Mouse (Mus musculus) liver, postnatal 0 days (tissue): ENCODE data around the gene 1700061G19Rik. TPM values are rescaled to one million over a fixed set of nuclear protein-coding genes. Genes with fewer than 3 reads are reported as not detected.

Experiments used
- ATAC-seq: fragments of 200-750 bp; cut with Nextera tagmentation; 2 replicates; pipeline ENCODE4 v1.8.0; 2017; ENCODE audit warnings: mild to moderate bottlenecking, moderate library complexity
- DNase-seq: peaks from one replicate; pipeline ENCODE4 v3.0.0-alpha.2; 2016
- H3K27ac ChIP-seq: fragments of 300-500 bp; sonication (generic); 2 replicates; pipeline ENCODE4 v1.5.1; 2014; ENCODE audit warnings: antibody characterized with exemption, moderate library complexity, mild to moderate bottlenecking, low read depth
- H3K27me3 ChIP-seq: fragments of 300-500 bp; sonication (generic); 2 replicates; pipeline ENCODE4 v1.6.1; 2014; ENCODE audit warnings: low read length, control low read depth, mixed read lengths; ENCODE audit not compliant: insufficient read depth
- H3K36me3 ChIP-seq: fragments of 300-500 bp; sonication (generic); replicated peaks from 2 replicates; pipeline ENCODE4 v1.6.1; 2014; ENCODE audit warnings: mild to moderate bottlenecking, control low read depth, low read length, moderate library complexity, mixed read lengths; ENCODE audit not compliant: insufficient read depth
- H3K4me1 ChIP-seq: fragments of 300-500 bp; sonication (generic); 2 replicates; pipeline ENCODE4 v1.6.1; 2014; ENCODE audit warnings: antibody characterized with exemption, mild to moderate bottlenecking, control low read depth; ENCODE audit not compliant: insufficient read depth
- H3K4me2 ChIP-seq: fragments of 300-500 bp; sonication (generic); 2 replicates; pipeline ENCODE4 v1.6.1; 2014; ENCODE audit warnings: low read depth, mild to moderate bottlenecking, low read length, moderate library complexity, mixed read lengths
- H3K4me3 ChIP-seq: fragments of 300-500 bp; sonication (generic); 2 replicates; pipeline ENCODE4 v1.5.1; 2014; ENCODE audit warnings: low read depth, low read length
- H3K9ac ChIP-seq: fragments of 300-500 bp; sonication (generic); replicated peaks from 2 replicates; pipeline ENCODE4 v1.6.1; 2014; ENCODE audit warnings: mild to moderate bottlenecking, moderate library complexity
- H3K9me3 ChIP-seq: fragments of 300-500 bp; sonication (generic); 2 replicates; pipeline ENCODE4 v1.6.1; 2016; ENCODE audit warnings: mild to moderate bottlenecking, control low read depth, low read length, mixed read lengths
- CTCF ChIP-seq: sonication (generic); IDR thresholded peaks from 2 replicates; pipeline ENCODE4 v1.5.1; 2016; ENCODE audit warnings: antibody characterized with exemption, low read depth
- EP300 ChIP-seq: IDR thresholded peaks from 2 replicates; pipeline ENCODE4 v1.6.1; 2016; ENCODE audit warnings: antibody characterized with exemption, low read depth, mild to moderate bottlenecking
- whole genome bisulfite sequencing: fragments of 180-500 bp; shearing (Covaris S2); extraction: QIAGEN DNeasy Blood & Tissue Kit; methylation state at CpG from one replicate; pipeline ENCODE4 v1.1.7; 2014; ENCODE audit not compliant: insufficient replicate concordance; 5-methylcytosine and 5-hydroxymethylcytosine counted together
- polyA plus RNA-seq: library from polyadenylated mRNA; unstranded; fragments of >200 nt; fragmentation: Nextera tagmentation; extraction: Ambion mirVana; gene quantifications from 2 replicates; pipeline ENCODE4 v1.2.1, GENCODE M21; 2015

Gene 1700061G19Rik
- polyA plus RNA-seq = 0.04 TPM in 1 of 2 replicates, not detected in the other

DNA sequence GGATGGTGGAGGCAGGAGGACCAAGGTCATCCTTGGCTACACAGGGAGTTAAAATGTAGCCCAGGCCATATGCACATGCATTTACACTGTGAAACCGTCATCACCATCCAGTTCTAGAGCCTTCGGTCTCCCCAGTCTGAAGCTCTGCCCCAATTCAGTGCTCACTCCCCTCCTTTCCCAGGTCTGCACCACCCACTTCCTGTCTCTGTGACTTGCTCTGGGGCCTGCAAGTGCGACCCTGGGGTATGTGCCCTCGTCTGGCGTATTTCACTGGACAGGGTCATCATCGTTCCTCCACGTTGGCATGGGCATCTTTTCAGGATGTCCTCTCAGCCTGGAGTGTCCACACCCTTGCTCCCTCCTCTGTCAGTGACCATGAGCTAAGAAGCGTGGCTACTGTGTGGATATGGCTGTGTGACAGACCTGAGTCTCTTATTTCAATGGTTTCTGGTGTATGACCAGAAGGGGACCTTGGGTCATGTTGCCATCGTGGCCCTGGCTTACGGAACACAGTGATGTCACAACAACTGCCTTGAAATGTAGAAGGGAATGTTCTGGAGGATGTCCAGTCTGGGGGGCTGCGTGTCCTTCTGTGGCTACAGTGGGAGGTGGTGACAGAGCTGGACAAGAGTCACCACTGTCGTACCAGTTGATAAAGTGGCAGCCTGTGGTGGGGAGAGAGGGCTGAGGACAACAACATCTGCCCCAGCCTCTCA lies at the start of gene 1700061G19Rik:
1700061G19Rik (plus strand) TSS at position 542 of the 716 bp plus-strand sequence.
- Histone ChIP-seq H3K4me3 (no peak within 1 kb of the TSS), H3K9me3 (no peaks in the 10 kb centered on the region), H3K27me3 (no peaks in the 10 kb centered on the region), H3K9ac (no peak within 1 kb of the TSS), H3K27ac (no peak within 1 kb of the TSS), H3K36me3 (no peaks in the 10 kb centered on the region), H3K4me1 (no peaks in the 10 kb centered on the region), H3K4me2 (no peak within 1 kb of the TSS)
- DNase-seq (no peak), ATAC-seq (no peak)
- TF ChIP-seq EP300 (no peak), CTCF (no peak)
- 63% methylated on average over 12 of the region's 12 CpGs for WGBS

DNA sequence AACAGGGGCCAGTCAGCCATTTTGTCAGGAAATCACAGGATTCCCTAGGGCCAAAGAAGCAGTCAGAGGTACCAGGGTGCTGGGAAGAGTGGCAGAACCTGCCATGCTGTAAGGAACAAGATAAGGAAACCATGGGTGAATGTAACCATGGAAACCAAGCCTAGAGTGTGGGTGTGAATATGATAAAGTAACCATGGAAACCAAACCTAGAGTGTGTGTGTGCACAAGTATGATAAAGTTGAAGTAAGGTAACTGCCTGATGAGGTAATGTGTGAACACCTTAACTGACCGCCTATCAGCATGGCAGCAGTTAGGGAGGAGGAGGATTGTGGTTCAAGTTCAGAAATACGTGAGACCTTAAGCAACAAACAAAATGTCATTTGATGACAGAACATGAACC lies 48.6 kb upstream of the 1700061G19Rik start:
- Histone ChIP-seq H3K9me3 (no peaks in the 10 kb centered on the region), H3K27ac (no peak overlapping the region; the same call in 1 of the 2 replicates), H3K36me3 (no peaks in the 10 kb centered on the region), H3K9ac (no peak overlapping the region), H3K27me3 (peaks cover 6% of the 10 kb centered on the region; the same call in 1 of the 2 replicates), H3K4me2 (peak overlapping the region; percentile 87), H3K4me3 (no peak overlapping the region), H3K4me1 (peaks cover 33% of the 10 kb centered on the region)
- TF ChIP-seq CTCF = no peak
- TF ChIP-seq EP300 = peak; percentile 97
- peak; percentile 26 for ATAC-seq
- DNase-seq = no peak
- WGBS = 55% methylated on average over 2 of the region's 2 CpGs

DNA sequence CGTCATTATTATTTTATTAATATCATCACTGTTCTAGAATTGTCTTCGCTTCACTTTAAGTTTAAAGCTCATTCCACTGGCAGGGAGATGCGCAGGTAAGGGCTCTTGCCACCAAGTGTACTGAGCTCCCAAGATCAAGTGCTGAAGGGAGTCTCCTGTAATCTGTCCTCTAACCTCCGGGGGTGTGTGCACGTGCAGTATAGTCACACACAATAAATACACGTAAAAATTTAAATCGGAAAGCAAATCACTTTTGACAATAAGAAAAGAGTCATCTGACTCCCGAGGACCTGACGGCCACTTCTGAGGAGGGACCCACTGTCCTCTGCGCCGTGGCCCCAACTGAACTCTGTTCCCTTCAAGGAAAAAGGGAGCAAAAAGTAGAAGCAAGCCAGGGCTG lies 46.1 kb upstream of the 1700061G19Rik start:
- Histone ChIP-seq H3K4me2 (peak overlapping the region; percentile 87), H3K4me3 (peak overlapping the region; percentile 73), H3K9ac (peak overlapping the region; percentile 73), H3K27me3 (peaks cover 6% of the 10 kb centered on the region; the same call in 1 of the 2 replicates), H3K27ac (peak overlapping the region; percentile 35; the same call in 1 of the 2 replicates), H3K36me3 (no peaks in the 10 kb centered on the region), H3K9me3 (no peaks in the 10 kb centered on the region), H3K4me1 (peaks cover 33% of the 10 kb centered on the region)
- DNase-seq (no peak), ATAC-seq (no peak)
- no peak for TF ChIP-seq EP300
- TF ChIP-seq CTCF = no peak
- 37% methylated on average over 11 of the region's 11 CpGs for WGBS

DNA sequence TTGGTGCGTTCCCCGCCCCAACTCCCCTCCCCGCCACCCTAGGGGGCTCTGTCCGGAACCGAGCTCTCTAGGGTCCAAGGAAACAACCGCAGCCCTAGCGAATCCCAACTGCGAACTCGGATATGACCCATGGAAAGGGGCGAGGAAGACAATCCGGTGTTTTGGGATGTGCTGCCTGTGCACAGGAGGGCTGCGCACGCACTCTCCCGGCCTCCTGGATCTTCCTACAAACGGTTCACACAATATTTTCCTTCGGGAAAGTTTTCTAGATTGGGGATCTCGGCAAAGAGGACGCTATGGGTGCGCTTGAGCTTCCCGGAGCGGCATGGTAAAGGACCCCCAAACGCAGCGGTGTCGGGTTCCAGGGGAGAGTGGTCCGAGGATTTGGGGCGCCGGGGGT lies 45.5 kb upstream of the 1700061G19Rik start:
- Histone ChIP-seq H3K4me3 (peak overlapping the region; percentile 73), H3K27ac (peak overlapping the region; percentile 51; the same call in 1 of the 2 replicates), H3K4me2 (peak overlapping the region; percentile 87), H3K9ac (peak overlapping the region; percentile 73), H3K36me3 (no peaks in the 10 kb centered on the region), H3K4me1 (peaks cover 30% of the 10 kb centered on the region), H3K9me3 (no peaks in the 10 kb centered on the region), H3K27me3 (peaks cover 6% of the 10 kb centered on the region; the same call in 1 of the 2 replicates)
- peak; percentile 45 for DNase-seq
- no peak for ATAC-seq
- WGBS = 2% methylated on average over 27 of the region's 27 CpGs
- TF ChIP-seq EP300 (no peak), CTCF (no peak)

DNA sequence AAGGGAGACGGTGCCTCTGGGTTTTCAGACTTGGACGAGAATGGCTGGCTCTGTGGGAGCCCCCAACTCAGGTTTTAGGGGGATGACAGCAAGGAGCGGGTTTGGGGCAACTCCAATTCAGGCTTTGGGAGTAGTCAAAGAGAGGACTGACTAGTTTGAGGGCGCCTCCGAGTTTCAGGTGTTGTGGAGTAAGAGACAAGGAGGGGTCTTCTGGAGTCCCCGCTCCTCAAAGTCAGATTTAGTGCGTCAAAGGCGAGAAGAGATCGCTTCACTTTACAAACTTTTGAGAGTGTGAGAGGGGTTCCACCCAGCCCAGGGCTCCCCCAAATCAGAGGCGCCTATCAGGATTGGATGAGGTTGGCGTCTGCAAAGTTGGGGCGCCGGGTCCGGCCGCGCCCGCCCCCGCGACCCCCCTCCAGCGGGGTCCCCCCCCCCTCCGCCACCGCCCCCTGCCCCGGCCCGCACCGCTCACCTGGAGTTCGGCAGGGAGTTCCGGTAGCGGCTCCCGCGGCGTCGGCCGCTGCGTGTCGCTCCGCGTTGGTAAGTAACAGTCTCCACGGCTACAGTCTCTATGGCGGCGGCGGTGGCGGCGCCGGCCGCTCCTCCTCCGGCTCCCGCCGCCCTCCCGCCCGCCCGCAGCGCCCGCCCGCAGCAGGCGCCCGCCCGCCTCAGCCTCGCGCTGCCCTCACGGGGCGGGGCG lies 44.7 kb upstream of the 1700061G19Rik start, which contains the start of gene Rfx2:
Rfx2 (minus strand) TSS at position 603 of the 700 bp plus-strand sequence.
- peaks cover 28% of the 10 kb centered on the region for H3K4me1 ChIP-seq
- H3K4me2 ChIP-seq = peak within 1 kb of the TSS; percentile 87
- H3K4me3 ChIP-seq = peak within 1 kb of the TSS; percentile 73
- H3K36me3 ChIP-seq = no peaks in the 10 kb centered on the region
- DNase-seq (peak; percentile 32), ATAC-seq (no peak)
- peaks cover 6% of the 10 kb centered on the region; the same call in 1 of the 2 replicates for H3K27me3 ChIP-seq
- H3K9ac ChIP-seq = peak within 1 kb of the TSS; percentile 73
- H3K27ac ChIP-seq = peak within 1 kb of the TSS; percentile 51; the same call in 1 of the 2 replicates
- under 1% methylated on average over 26 of the region's 62 CpGs for WGBS
- no peak for TF ChIP-seq CTCF
- no peak for TF ChIP-seq EP300
- no peaks in the 10 kb centered on the region for H3K9me3 ChIP-seq
